In the genomic region with DNA sequence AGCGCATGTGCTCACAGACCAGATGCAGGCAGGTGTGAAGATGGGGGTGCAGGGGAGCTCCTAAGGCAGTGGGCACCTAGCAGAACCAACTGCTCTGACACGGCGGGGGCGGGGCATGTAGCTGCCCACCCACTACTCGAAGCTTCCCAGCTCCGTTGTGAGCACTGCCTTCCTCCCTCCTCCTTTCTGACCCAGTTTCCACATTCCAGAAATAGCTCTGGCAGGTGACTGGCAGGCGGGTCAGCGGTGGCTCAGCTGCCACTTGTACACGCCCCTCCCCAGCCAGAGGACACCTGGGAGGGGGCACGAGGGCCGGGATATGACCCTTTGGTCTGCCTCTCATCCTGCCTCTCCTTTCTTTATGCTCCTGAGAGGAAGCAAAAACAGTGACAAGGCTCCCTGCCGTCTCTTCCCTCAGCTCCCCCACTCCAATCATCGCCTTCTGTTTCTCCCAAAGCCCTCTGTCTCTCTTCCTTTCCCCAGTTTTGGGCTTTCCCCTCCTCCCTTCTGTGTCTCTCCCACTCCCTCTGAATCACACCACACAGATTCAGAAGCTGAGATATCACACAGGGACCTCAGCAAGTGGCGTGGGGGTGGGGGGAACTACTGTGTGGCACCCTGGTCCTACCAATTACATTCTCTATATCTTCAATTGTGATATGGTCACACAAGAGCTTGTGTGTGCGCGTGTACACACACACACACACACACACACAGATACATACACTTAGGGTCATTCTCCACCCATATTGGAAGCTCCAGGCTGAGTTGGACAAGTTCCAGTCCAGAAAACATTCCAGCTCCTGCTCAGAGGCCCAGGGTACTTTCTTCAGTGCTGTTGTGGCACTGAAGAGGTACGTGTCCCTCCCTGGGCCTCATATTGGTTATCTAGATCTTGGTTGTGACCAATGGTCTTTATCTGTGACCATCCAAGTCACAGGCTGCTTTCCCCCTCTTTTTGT, we compare ENCODE assay signal across 8 mouse cellular contexts. TPM values are rescaled to one million over a fixed set of nuclear protein-coding genes. Genes with fewer than 3 reads are reported as not detected.
DNase-seq lines count a peak whose midpoint lies in the region; ATAC-seq lines count a peak whose summit lies in the region.

No protein-coding gene starts in this region.

- H3K36me3 ChIP-seq in embryonic facial prominence, embryonic 14.5 days (ENCODE audit: control insufficient read depth, insufficient read depth, low read length), result no peaks in the 10 kb centered on the region
- H3K36me3 ChIP-seq in hindbrain, embryonic 10.5 days, result no peaks in the 10 kb centered on the region

- peak overlapping the region; percentile 1; the same call in 1 of the 2 replicates for H3K4me3 ChIP-seq in embryonic facial prominence, embryonic 14.5 days (ENCODE audit: low read depth, low read length)
- H3K4me3 ChIP-seq in hindbrain, embryonic 10.5 days, result peak overlapping the region; percentile 34

- WGBS in embryonic facial prominence, embryonic 14.5 days, result 18% methylated on average over 15 of the region's 17 CpGs
- WGBS in hindbrain, embryonic 10.5 days, result 20% methylated on average over 17 of the region's 17 CpGs

- peak overlapping the region; percentile 48; the same call in 1 of the 2 replicates for H3K9ac ChIP-seq in embryonic facial prominence, embryonic 14.5 days (ENCODE audit: low read depth, low read length)

- peaks cover 29% of the 10 kb centered on the region for H3K4me1 ChIP-seq in embryonic facial prominence, embryonic 14.5 days (ENCODE audit: control insufficient read depth, insufficient read depth, low read length)
- peaks cover 50% of the 10 kb centered on the region for H3K4me1 ChIP-seq in hindbrain, embryonic 10.5 days (replicated peaks)

- intact Hi-C loops in gastrocnemius, postnatal 14 days (cut with DNase I; ENCODE audit: low total_unique reads), result no loop called here

- H3K27ac ChIP-seq in embryonic facial prominence, embryonic 14.5 days (replicated peaks; ENCODE audit: low read depth, low read length), result peak overlapping the region; percentile 49; the same call in 1 of the 2 replicates
- H3K27ac ChIP-seq in hindbrain, embryonic 10.5 days, result peak overlapping the region; percentile 73

- no peaks in the 10 kb centered on the region for H3K9me3 ChIP-seq in embryonic facial prominence, embryonic 14.5 days (ENCODE audit: control insufficient read depth, low read length)
- H3K9me3 ChIP-seq in hindbrain, embryonic 10.5 days, result no peaks in the 10 kb centered on the region

- H3K4me2 ChIP-seq in embryonic facial prominence, embryonic 14.5 days (ENCODE audit: low read depth, low read length), result peak overlapping the region; percentile 45

- no peaks in the 10 kb centered on the region for H3K27me3 ChIP-seq in embryonic facial prominence, embryonic 14.5 days (replicated peaks; ENCODE audit: control insufficient read depth, insufficient read depth, low read length)
- H3K27me3 ChIP-seq in hindbrain, embryonic 10.5 days (ENCODE audit: insufficient read depth, poor library complexity, severe bottlenecking), result no peaks in the 10 kb centered on the region

- 0 out of 2 replicates have a peak, but pooled peaks have one; percentile 1 for ATAC-seq in embryonic facial prominence, embryonic 14.5 days (ENCODE audit: low read depth)

- peak; percentile 40 for DNase-seq in gastrocnemius, postnatal 14 days
- no peak for DNase-seq in gastrocnemius, postnatal 4 days (ENCODE audit: low spot score in 2 of 2)
- peak; percentile 79 for DNase-seq in embryonic facial prominence, embryonic 14.5 days (ENCODE audit: low spot score)
- peak; percentile 50 for DNase-seq in hindbrain, embryonic 10.5 days (ENCODE audit: low spot score)
- DNase-seq in left cerebral cortex, adult 18-20 months (ENCODE audit: low spot score in 2 of 2), result peak; percentile 72 to 83
- peak; percentile 79 for DNase-seq in lung, postnatal 36 days
- DNase-seq in right cerebral cortex, postnatal 4 days, result peak; percentile 62
- DNase-seq in ovary, postnatal 14 days (ENCODE audit: low spot score), result no peak

RNA-seq across cellular contexts. Expression of gene Myl9, which starts 57.6 kb away (rescaled TPM):
- 100 to 1,000 TPM; 165 to 224 TPM for total RNA-seq in gastrocnemius, postnatal 14 days (2021)
- 100 to 1,000 TPM; 247 to 265 TPM for total RNA-seq in gastrocnemius, postnatal 4 days (2021)
- 285 and 310 TPM in 2 replicates for polyA plus RNA-seq in embryonic facial prominence, embryonic 14.5 days (2014; fragmentation: Nextera tagmentation; extraction: Ambion mirVana)
- polyA plus RNA-seq in hindbrain, embryonic 10.5 days (2016; fragmentation: Nextera tagmentation; extraction: Ambion mirVana), result 86.1 and 126 TPM in 2 replicates
- total RNA-seq in left cerebral cortex, adult 18-20 months (2021), result 10 to 100 TPM; 13.2 to 15.3 TPM

Comparison
In these comparisons a context has a peak if more than half of its experiments do, and no peak if none do; other contexts are left out.
1. DNase-seq: peak in gastrocnemius, postnatal 14 days (single experiment), embryonic facial prominence, embryonic 14.5 days (single experiment), hindbrain, embryonic 10.5 days (single experiment), left cerebral cortex, adult 18-20 months (2 of 2), lung, postnatal 36 days (single experiment) and right cerebral cortex, postnatal 4 days (single experiment); none in gastrocnemius, postnatal 4 days (0 of 2) and ovary, postnatal 14 days (single experiment).
2. RNA of gene Myl9, which starts 57.6 kb away (total RNA-seq): 247 to 265 TPM in gastrocnemius, postnatal 4 days and 165 to 224 TPM in gastrocnemius, postnatal 14 days; 13.2 to 15.3 TPM in left cerebral cortex, adult 18-20 months; every median in the first group is over 10 times any median in the second.